Mouse (Mus musculus): ENCODE data around the gene Gm42791. TPM values are rescaled to one million over a fixed set of nuclear protein-coding genes. Genes with fewer than 3 reads are reported as not detected.
A peak's percentile ranks its signal among the peaks of the same experiment; 100 is the strongest.

The Gm42791 gene
- total and polyA plus RNA-seq, 3 experiments = 6.3 to 6.5 TPM; not detected in 1

- peak; percentile 64 for DNase-seq
These were observed 17.1 kb downstream of the Gm42791 start for GRCm38 (mm10) chr5:148977698-148978457.

- DNase-seq = no peak
These were observed 18.1 kb downstream of the Gm42791 start for GRCm38 (mm10) chr5:148976876-148977275.

GRCm38 (mm10) chr5:148975035-148975434, 19.9 kb downstream of the Gm42791 start:
- peak; percentile 35 for DNase-seq

DNA sequence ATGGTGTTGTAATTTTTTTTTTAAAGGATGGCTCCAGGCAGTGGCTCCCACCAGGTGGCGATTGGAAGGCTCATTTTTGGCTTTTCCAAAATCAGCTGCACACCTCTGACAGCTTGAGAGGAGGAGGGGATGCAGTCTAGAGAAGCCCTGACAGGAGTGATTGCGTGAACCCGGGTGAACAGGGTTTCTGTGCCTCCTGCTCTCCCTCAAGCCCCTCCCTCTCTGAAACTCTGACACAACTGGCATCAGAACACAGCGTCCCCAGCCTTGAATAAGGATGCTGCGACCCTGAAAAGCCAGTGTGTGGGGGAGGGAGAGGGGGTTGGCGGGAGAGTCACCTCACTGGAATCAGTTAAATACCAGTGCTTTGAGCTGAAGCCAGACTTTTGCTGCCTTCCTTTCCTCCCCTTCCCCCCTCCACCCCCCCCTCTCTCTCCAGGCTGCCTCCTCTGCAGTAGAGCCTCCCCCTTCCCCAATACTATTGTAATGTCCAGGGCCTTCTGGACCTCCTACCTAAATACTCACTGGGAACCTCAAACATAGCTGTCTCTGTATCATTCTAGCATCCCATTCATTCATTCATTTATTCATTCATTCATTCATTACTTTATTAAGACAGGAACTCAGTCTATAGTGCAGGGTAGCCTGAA, 21.8 kb downstream of the Gm42791 start:
- DNase-seq = peak; percentile 92

DNA sequence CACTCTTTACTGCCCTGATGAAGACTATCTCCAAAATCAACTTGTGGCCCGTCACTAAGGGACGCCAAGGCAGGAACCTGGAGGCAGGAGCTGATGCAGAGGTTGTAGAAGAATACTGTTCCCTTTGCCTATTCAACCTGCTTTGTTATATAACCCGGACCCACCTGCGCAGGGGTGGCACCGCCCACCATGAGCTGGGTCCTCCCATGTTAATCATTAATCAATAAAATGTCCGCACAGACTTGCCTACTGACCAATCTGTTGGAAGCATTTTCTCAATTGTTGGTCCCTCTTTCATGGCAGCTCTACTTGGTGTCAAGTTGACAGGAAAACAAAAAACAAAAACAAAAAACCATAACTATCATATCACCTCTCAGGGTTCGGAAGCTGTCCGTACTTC, 22.8 kb downstream of the Gm42791 start:
- no peak for DNase-seq

GRCm38 (mm10) chr5:148969648-148970047, 25.3 kb downstream of the Gm42791 start:
- peak; percentile 38 for DNase-seq

- no peak for DNase-seq
These were observed 25.9 kb downstream of the Gm42791 start for GRCm38 (mm10) chr5:148968958-148969576.

- DNase-seq = no peak
These were observed 26.8 kb downstream of the Gm42791 start for GRCm38 (mm10) chr5:148968179-148968578.

DNA sequence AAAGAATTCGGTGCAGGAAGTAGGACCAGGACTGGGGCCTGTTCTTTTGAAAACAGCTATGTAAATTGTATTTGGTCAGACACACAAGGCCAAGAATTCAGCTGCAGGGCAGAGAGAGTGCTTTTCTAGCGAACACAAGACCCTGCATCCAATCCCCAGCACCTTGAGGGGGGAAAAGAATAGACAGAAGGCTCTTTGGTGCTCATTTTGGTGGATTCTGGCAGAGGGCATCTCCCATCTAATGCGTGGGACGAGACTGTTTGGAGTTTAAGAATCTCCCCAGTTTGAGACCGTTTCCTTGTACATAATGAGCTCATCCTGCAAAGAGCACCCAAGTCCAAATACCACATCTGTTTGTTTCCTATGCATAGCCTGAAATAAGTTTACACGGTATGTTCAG, 28.6 kb downstream of the Gm42791 start:
- DNase-seq = peak; percentile 34

GRCm38 (mm10) chr5:148965691-148966333, 29.1 kb downstream of the Gm42791 start:
- peak; percentile 85 for DNase-seq

GRCm38 (mm10) chr5:148965089-148965591, 29.8 kb downstream of the Gm42791 start:
- DNase-seq = peak; percentile 56

- DNase-seq = peak; percentile 71
These were observed 30.7 kb downstream of the Gm42791 start for GRCm38 (mm10) chr5:148964251-148964650.

DNA sequence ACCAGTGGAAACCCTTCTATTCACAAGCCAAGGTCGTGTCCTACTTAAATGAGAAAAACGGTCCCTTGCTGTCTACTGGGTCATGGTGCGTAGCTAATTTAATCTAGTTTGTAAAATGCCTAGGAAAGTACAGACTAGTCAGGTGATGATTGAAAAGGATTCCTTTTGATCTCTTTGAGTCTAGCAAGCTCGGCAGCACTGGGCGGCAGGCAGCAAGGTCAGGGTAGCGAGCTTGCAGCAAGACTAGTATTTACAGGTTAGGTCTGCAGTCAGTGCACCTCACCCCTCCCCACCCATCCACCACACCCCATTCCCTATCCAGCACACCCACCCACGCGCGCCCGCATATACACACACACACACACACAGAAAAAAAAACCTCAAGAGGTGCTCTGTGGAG, 34.7 kb downstream of the Gm42791 start:
- DNase-seq = peak; percentile 59

GRCm38 (mm10) chr5:148959068-148959990, 35.6 kb downstream of the Gm42791 start:
- DNase-seq = peak; percentile 91

- peak; percentile 34 for DNase-seq
These were observed 36.6 kb downstream of the Gm42791 start for GRCm38 (mm10) chr5:148958355-148958754.

DNA sequence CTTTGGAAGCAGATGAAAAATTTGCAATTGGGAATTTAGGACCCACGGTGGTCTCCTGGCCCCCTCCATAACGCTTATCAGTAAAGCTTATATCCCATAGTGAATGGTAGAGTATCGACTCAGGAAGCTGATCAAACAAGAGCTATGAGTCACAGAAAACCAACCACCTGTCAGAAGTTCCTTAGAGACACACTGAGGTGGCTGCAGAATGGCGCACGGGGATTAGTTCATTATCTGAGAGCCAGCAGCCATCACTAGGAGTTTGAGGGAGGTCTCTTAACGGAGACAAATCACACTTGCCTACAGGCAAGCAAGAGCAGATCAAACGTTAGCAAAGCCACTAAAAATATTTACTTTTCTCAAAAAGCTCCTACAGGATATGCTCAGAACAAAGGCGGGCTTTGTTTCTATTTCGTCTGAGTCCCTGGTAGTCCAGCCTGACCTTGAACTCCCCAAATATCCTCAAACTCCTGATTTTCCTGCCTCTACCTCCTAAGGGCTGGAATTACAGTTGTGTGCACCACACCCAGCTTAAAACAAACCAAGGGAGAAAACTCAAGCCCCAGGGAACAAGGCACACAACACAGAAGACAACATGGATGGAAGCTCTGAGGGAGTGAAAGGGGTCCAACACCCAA, 37.9 kb downstream of the Gm42791 start:
- no peak for DNase-seq

DNA sequence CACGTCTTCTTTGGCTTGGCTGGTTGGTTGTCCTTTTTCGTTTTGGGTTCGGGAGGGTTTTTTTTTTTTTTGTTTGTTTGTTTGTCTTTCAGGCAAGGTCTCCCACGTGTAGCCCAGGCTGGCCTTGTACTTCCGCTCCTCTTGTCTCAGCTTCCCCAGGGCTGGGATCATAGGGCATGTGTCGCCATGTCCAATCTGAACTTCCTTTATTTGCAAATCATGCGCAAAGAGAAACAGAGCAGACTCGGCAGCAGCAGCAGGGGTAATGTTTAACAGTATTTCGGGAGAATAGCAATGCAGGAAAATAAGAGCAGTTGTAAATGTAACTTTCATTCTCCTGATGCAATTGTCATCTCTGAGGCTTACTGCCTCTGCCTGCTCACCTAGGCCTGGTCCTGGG, 38.9 kb downstream of the Gm42791 start:
- no peak for DNase-seq

GRCm38 (mm10) chr5:148955575-148955974, 39.4 kb downstream of the Gm42791 start:
- DNase-seq = no peak

DNA sequence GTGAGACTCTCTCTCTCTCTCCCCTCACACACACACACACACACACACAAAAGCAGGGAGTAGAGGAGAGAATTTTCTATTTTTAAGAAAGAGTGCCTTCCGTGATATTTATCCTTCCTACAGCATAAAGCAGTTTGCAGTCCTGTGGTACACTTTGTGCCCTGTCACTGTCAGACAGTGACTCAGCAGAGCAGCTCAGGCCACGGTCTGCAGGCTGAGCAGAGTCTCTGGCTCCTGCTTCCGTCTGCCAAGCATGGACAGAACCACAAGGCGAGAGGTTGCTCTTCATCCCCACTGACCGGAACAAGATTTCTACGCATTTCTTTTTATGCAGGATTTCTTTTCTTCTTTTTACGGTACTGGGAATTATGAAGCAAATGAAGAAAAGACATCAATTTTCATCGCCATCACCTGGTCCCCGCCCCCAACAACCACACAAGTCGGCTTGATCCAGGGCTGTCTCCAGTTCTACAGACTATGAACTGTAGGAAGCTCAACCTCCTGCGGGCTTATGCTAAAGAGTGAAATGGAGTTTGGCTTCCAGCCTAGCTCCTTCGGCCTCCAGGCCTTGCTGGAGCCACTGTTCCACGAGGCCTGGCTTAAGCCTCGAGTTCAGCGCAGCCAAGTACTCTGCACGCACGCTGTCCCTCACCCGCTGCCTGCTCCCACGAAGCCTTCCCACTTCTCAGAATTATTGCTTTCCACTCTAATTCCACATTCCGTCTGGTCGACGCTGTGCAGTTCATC, 40.5 kb downstream of the Gm42791 start:
- DNase-seq = peak; percentile 52

DNA sequence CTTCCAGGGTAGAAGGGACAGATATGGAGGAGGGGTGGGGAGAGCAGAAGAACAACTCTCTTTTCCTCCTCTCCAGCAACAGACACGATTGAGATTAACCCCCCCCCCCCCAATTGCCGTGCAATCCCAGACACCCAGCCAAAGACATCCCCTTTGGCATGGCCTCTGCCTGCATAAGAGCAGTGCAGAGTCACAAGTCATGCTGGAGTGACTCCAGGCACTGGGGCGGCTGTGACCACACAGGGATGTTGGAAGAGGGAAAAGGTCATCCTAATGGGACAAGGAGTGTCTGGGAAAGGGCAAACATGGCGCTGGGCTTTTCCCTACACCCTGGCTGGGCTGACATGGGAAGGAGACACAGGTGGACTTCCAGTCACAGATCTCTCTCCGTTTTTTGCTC, 41.8 kb downstream of the Gm42791 start:
- peak; percentile 80 for DNase-seq
